Mouse (Mus musculus): Measurements from ENCODE around the gene Lmna. TPM values are rescaled to one million over a fixed set of nuclear protein-coding genes. Genes with fewer than 3 reads are reported as not detected.

The Lmna gene
- polyA plus RNA-seq, 2 experiments: 238 to 402 TPM

DNA sequence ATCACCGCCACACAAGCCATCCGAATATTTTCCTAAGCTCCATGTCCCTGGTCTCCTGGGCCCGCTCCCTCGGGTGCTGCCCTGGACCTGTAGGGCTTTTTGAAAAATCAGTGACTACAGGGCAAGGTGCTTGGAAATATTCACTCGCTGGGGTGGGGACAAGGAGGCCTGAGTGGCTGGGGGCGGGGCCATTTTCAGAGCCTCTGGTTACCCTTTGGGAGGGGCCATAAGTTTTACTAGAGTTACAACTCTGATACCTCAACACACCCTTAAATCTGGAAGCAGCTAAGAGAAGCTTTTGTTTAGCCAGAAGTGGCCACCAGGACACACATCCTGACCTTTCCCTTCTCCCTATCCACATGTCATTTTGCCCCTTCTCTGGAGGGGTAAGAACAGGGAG lies 27.4 kb upstream of the Lmna start:
- no peak for ATAC-seq (ENCODE audit: low FRiP score, low read depth)
- H3K9ac ChIP-seq (ENCODE audit: low read depth, low read length, severe bottlenecking): no peak overlapping the region
- no peak overlapping the region for H3K27ac ChIP-seq (replicated peaks; ENCODE audit: low read depth, low read length)
- H3K4me1 ChIP-seq (ENCODE audit: control insufficient read depth, insufficient read depth, low read length): peaks cover 42% of the 10 kb centered on the region
- H3K36me3 ChIP-seq (ENCODE audit: control insufficient read depth, insufficient read depth, low read length): peaks cover 65% of the 10 kb centered on the region
- WGBS: 60% methylated on average over 6 of the region's 6 CpGs
- no peak for TF ChIP-seq POLR2A (IDR thresholded peaks at IDR 0.05; ENCODE audit: borderline replicate concordance, extremely low read depth, insufficient read depth, insufficient read length)
- H3K9me3 ChIP-seq (ENCODE audit: control insufficient read depth, low read length): no peaks in the 10 kb centered on the region
- H3K4me3 ChIP-seq (replicated peaks; ENCODE audit: low read length): peak overlapping the region; percentile 96
- H3K4me2 ChIP-seq (replicated peaks; ENCODE audit: low read depth, low read length, severe bottlenecking): peak overlapping the region; percentile 62
- no peaks in the 10 kb centered on the region for H3K27me3 ChIP-seq (ENCODE audit: control insufficient read depth, insufficient read depth, low read length)
- no peak for DNase-seq (ENCODE audit: low spot score)

DNA sequence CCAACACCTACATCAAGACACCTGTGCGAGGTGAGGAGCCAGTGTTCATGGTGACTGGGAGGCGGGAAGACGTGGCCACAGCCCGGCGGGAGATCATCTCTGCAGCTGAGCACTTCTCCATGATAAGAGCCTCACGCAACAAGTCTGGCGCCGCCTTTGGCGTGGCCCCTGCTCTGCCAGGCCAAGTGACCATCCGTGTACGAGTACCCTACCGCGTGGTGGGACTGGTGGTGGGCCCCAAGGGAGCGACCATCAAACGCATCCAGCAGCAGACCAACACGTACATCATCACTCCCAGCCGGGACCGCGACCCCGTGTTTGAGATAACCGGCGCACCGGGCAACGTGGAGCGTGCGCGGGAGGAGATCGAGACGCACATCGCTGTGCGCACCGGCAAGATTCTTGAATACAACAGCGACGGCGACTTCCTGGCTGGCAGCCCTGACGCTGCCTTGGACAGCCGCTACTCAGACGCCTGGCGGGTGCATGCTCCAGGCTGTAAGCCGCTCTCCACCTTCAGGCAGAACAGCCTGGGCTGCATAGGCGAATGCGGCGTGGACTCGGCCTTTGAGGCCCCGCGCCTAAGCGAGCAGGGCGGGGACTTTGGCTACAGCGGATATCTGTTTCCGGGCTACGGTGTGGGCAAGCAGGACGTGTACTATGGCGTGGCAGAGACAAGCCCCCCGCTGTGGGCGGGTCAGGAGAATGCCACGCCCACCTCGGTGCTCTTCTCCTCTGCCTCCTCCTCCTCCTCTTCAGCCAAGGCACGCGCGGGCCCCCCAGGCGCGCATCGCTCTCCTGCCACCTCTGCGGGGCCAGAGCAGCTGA lies 26.6 kb upstream of the Lmna start:
- H3K4me3 ChIP-seq (replicated peaks; ENCODE audit: low read length): peak overlapping the region; percentile 96
- peak overlapping the region; percentile 50 for H3K9ac ChIP-seq (ENCODE audit: low read depth, low read length, severe bottlenecking)
- H3K4me2 ChIP-seq (replicated peaks; ENCODE audit: low read depth, low read length, severe bottlenecking): peak overlapping the region; percentile 62
- no peak for TF ChIP-seq POLR2A (IDR thresholded peaks at IDR 0.05; ENCODE audit: borderline replicate concordance, extremely low read depth, insufficient read depth, insufficient read length)
- H3K9me3 ChIP-seq (ENCODE audit: control insufficient read depth, low read length): no peaks in the 10 kb centered on the region
- ATAC-seq (ENCODE audit: low FRiP score, low read depth): no peak
- H3K27ac ChIP-seq (replicated peaks; ENCODE audit: low read depth, low read length): peak overlapping the region; percentile 10; the same call in 1 of the 2 replicates
- H3K27me3 ChIP-seq (ENCODE audit: control insufficient read depth, insufficient read depth, low read length): no peaks in the 10 kb centered on the region
- peak; percentile 72 for DNase-seq (ENCODE audit: low spot score)
- H3K36me3 ChIP-seq (ENCODE audit: control insufficient read depth, insufficient read depth, low read length): peaks cover 63% of the 10 kb centered on the region
- 9% methylated on average over 63 of the region's 64 CpGs for WGBS
- H3K4me1 ChIP-seq (ENCODE audit: control insufficient read depth, insufficient read depth, low read length): peaks cover 42% of the 10 kb centered on the region

DNA sequence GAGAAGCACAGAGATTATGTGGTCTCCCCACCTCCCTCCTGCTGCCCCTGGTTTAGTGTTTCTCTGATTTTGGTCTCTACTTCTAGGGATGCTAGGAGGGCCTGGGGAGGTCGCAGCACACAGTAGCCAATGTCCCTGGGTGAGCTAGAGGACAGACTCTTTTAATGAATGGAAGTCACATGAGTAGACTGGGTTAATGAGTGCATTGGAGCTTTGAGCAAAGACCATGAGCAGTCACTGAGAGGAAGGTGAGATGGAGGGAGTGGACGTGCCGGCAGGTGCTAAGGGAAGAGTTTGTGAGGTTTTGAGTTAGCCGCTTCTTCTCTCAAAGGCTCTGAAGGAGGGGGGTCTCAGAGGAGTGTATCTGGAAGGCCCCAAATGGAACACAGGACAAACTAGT lies 25.8 kb upstream of the Lmna start:
- peaks cover 55% of the 10 kb centered on the region for H3K36me3 ChIP-seq (ENCODE audit: control insufficient read depth, insufficient read depth, low read length)
- H3K27me3 ChIP-seq (ENCODE audit: control insufficient read depth, insufficient read depth, low read length): no peaks in the 10 kb centered on the region
- no peaks in the 10 kb centered on the region for H3K9me3 ChIP-seq (ENCODE audit: control insufficient read depth, low read length)
- H3K9ac ChIP-seq (ENCODE audit: low read depth, low read length, severe bottlenecking): peak overlapping the region; percentile 99; the same call in 1 of the 2 replicates
- 39% methylated on average over 4 of the region's 4 CpGs for WGBS
- H3K4me3 ChIP-seq (replicated peaks; ENCODE audit: low read length): peak overlapping the region; percentile 96
- H3K4me2 ChIP-seq (replicated peaks; ENCODE audit: low read depth, low read length, severe bottlenecking): peak overlapping the region; percentile 62
- TF ChIP-seq POLR2A (IDR thresholded peaks at IDR 0.05; ENCODE audit: borderline replicate concordance, extremely low read depth, insufficient read depth, insufficient read length): no peak
- H3K27ac ChIP-seq (replicated peaks; ENCODE audit: low read depth, low read length): 0 out of 2 replicates have a peak overlapping the region, but pooled peaks have one; percentile 34
- DNase-seq (ENCODE audit: low spot score) (no peak), ATAC-seq (ENCODE audit: low FRiP score, low read depth) (no peak)
- peaks cover 42% of the 10 kb centered on the region for H3K4me1 ChIP-seq (ENCODE audit: control insufficient read depth, insufficient read depth, low read length)

DNA sequence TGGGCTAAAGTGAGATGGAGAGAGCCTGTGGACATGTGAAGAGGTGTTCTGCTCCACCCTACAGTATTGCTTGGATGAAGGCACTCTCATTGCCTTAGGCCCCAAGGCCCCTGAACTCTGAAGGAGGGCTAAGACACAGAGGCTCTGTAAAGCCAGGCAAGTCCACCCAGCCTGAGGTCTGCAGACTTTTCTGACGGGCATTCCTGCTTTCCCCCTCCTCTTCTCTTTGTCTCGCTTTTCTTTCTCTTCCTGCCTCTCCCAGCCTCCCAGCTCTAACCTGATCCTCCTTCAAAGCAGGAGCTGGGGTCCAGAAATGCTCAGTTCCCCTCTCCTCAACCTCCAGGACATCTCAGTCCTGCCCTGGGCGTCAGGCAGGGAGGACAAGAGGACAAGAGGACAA lies 25.2 kb upstream of the Lmna start:
- H3K36me3 ChIP-seq (ENCODE audit: control insufficient read depth, insufficient read depth, low read length): peaks cover 50% of the 10 kb centered on the region
- H3K27me3 ChIP-seq (ENCODE audit: control insufficient read depth, insufficient read depth, low read length): no peaks in the 10 kb centered on the region
- ATAC-seq (ENCODE audit: low FRiP score, low read depth) (no peak), DNase-seq (ENCODE audit: low spot score) (no peak)
- H3K4me1 ChIP-seq (ENCODE audit: control insufficient read depth, insufficient read depth, low read length): peaks cover 46% of the 10 kb centered on the region
- no peaks in the 10 kb centered on the region for H3K9me3 ChIP-seq (ENCODE audit: control insufficient read depth, low read length)
- peak overlapping the region; percentile 96 for H3K4me3 ChIP-seq (replicated peaks; ENCODE audit: low read length)
- H3K4me2 ChIP-seq (replicated peaks; ENCODE audit: low read depth, low read length, severe bottlenecking): peak overlapping the region; percentile 62
- peak overlapping the region; percentile 34; the same call in 1 of the 2 replicates for H3K27ac ChIP-seq (replicated peaks; ENCODE audit: low read depth, low read length)
- no peak for TF ChIP-seq POLR2A (IDR thresholded peaks at IDR 0.05; ENCODE audit: borderline replicate concordance, extremely low read depth, insufficient read depth, insufficient read length)
- peak overlapping the region; percentile 99 for H3K9ac ChIP-seq (ENCODE audit: low read depth, low read length, severe bottlenecking)
- 18% methylated on average over 3 of the region's 3 CpGs for WGBS

DNA sequence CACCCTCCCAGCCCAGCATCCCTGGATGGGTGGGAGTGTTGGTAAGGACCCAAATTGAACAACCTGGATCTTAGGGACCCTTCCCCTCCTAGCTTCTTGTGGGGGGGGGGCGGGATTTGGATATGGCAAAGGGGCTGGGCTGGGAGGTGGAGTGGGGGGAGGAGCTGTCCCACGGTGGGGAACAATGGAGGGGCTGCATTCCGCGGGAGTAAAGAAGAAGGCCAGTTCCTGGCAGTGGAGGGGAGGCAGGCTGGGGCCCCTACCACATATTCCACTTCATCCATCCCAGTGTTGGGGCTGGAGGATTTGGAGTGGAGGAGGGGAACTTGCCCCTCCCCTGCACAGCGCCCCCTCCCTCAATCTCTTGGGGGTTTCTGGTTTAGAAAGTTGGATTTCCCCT lies 23.9 kb upstream of the Lmna start:
- ATAC-seq (ENCODE audit: low FRiP score, low read depth) (no peak; the same call in 1 of the 2 replicates), DNase-seq (ENCODE audit: low spot score) (no peak)
- Histone ChIP-seq H3K4me3 (replicated peaks; ENCODE audit: low read length) (peak overlapping the region; percentile 96), H3K4me1 (ENCODE audit: control insufficient read depth, insufficient read depth, low read length) (peaks cover 57% of the 10 kb centered on the region), H3K27ac (replicated peaks; ENCODE audit: low read depth, low read length) (peak overlapping the region; percentile 98), H3K4me2 (replicated peaks; ENCODE audit: low read depth, low read length, severe bottlenecking) (peak overlapping the region; percentile 62), H3K36me3 (ENCODE audit: control insufficient read depth, insufficient read depth, low read length) (peaks cover 41% of the 10 kb centered on the region), H3K9me3 (ENCODE audit: control insufficient read depth, low read length) (no peaks in the 10 kb centered on the region), H3K27me3 (ENCODE audit: control insufficient read depth, insufficient read depth, low read length) (no peaks in the 10 kb centered on the region), H3K9ac (ENCODE audit: low read depth, low read length, severe bottlenecking) (peak overlapping the region; percentile 99)
- WGBS: 0% methylated on average over 4 of the region's 5 CpGs
- TF ChIP-seq POLR2A (IDR thresholded peaks at IDR 0.05; ENCODE audit: borderline replicate concordance, extremely low read depth, insufficient read depth, insufficient read length): no peak
